Mouse (Mus musculus) gastrocnemius, adult 8-10 months (tissue): ENCODE results near the gene 4933407L21Rik. TPM values are rescaled to one million over a fixed set of nuclear protein-coding genes. Genes with fewer than 3 reads are reported as not detected.

Experiments used
- DNase-seq, 2 experiments: peaks; one replicate each; pipeline ENCODE4 v3.0.0; 2022; ENCODE audit warnings: low spot score in 2 of 2
- total RNA-seq, 4 experiments: library from RNA; stranded (reverse); gene quantifications; 2 replicates each; pipeline ENCODE4 v1.2.4; 2022

The 4933407L21Rik gene
- total RNA-seq, 4 experiments from 2014 or later: 0.22 to 0.67 TPM; not detected in 2

- DNase-seq: no peak
Measured at GRCm38 (mm10) chr1:85915890-85916289, 12.4 kb upstream of the 4933407L21Rik start.

GRCm38 (mm10) chr1:85916830-85917450, 11.3 kb upstream of the 4933407L21Rik start:
- DNase-seq: no peak

GRCm38 (mm10) chr1:85919621-85920020, 8.7 kb upstream of the 4933407L21Rik start:
- DNase-seq: no peak

GRCm38 (mm10) chr1:85921725-85922124, 6.6 kb upstream of the 4933407L21Rik start:
- DNase-seq: no peak

- DNase-seq: no peak
Measured at GRCm38 (mm10) chr1:85922127-85922864, 6.0 kb upstream of the 4933407L21Rik start.

GRCm38 (mm10) chr1:85922865-85923211, 5.4 kb upstream of the 4933407L21Rik start:
- no peak for DNase-seq

- no peak for DNase-seq
Measured at GRCm38 (mm10) chr1:85925183-85925582, 3.1 kb upstream of the 4933407L21Rik start.

GRCm38 (mm10) chr1:85928688-85929065, 394 bp downstream of the 4933407L21Rik start:
- no peak for DNase-seq

- DNase-seq: no peak
Measured at GRCm38 (mm10) chr1:85929406-85929805, 1.1 kb downstream of the 4933407L21Rik start.

- DNase-seq: no peak
Measured at GRCm38 (mm10) chr1:85931170-85931569, 2.9 kb downstream of the 4933407L21Rik start.

GRCm38 (mm10) chr1:85933226-85933625, 4.9 kb downstream of the 4933407L21Rik start:
- DNase-seq: no peak

GRCm38 (mm10) chr1:85933631-85934465, 5.6 kb downstream of the 4933407L21Rik start:
- DNase-seq: no peak

- DNase-seq: no peak
Measured at GRCm38 (mm10) chr1:85934560-85934959, 6.3 kb downstream of the 4933407L21Rik start.

- DNase-seq: peak; percentile 12 to 24
Measured at GRCm38 (mm10) chr1:85935148-85935852, 7.0 kb downstream of the 4933407L21Rik start.

GRCm38 (mm10) chr1:85936265-85936664, 8.0 kb downstream of the 4933407L21Rik start:
- DNase-seq: no peak

GRCm38 (mm10) chr1:85937323-85937722, 9.0 kb downstream of the 4933407L21Rik start:
- no peak for DNase-seq

GRCm38 (mm10) chr1:85942318-85942717, 14.0 kb downstream of the 4933407L21Rik start:
- no peak for DNase-seq

GRCm38 (mm10) chr1:85949085-85949684, 20.9 kb downstream of the 4933407L21Rik start:
- no peak for DNase-seq

- no peak for DNase-seq
Measured at GRCm38 (mm10) chr1:85955150-85955549, 26.9 kb downstream of the 4933407L21Rik start.

GRCm38 (mm10) chr1:85957290-85957689, 29.0 kb downstream of the 4933407L21Rik start:
- no peak for DNase-seq
